Comparison of ENCODE assay signal across 27 mouse cellular contexts in genomic region chr6:61083346-61083745, GRCm38 (mm10).
"Had no signal": no experiment of that assay in that cellular context is flagged by ENCODE, and none has a peak within 500 bp of the region (broad histone marks: within the 10 kb centered on the region; RNA-seq: fewer than 3 reads in every experiment).

No protein-coding gene starts in this region.

- H3K9ac ChIP-seq: forebrain, postnatal 0 days; heart, embryonic 12.5 days; hindbrain, embryonic 12.5 days; hindbrain, embryonic 14.5 days; intestine, embryonic 15.5 days; kidney, embryonic 15.5 days; limb, embryonic 13.5 days; limb, embryonic 15.5 days; liver, embryonic 12.5 days had no signal

- ATAC-seq: hindbrain, embryonic 16.5 days; inflammation-experienced regulatory T-cells, adult 6 months; intestine, embryonic 15.5 days; intestine, postnatal 0 days; liver, embryonic 12.5 days had no signal

- H3K4me2 ChIP-seq: heart, embryonic 12.5 days; hindbrain, embryonic 12.5 days; hindbrain, embryonic 14.5 days; intestine, embryonic 15.5 days; kidney, embryonic 15.5 days; limb, embryonic 13.5 days; limb, embryonic 15.5 days; liver, embryonic 12.5 days had no signal

- DNase-seq: forebrain, postnatal 0 days; gastrocnemius, adult 2 months; gastrocnemius, postnatal 10 days; gastrocnemius, postnatal 25 days; heart, adult 18-20 months; heart, postnatal 10 days; heart, postnatal 4 days; kidney, adult 8-10 months; kidney, postnatal 10 days; kidney, postnatal 25 days; kidney, postnatal 4 days; layer of hippocampus, postnatal 36 days; left cerebral cortex, postnatal 4 days had no signal

- H3K4me1 ChIP-seq: heart, embryonic 10.5 days; heart, embryonic 12.5 days; intestine, embryonic 15.5 days; limb, embryonic 15.5 days; liver, embryonic 12.5 days had no signal

- H3K27ac ChIP-seq: gastrocnemius, adult 2 months; heart, embryonic 10.5 days; hindbrain, embryonic 10.5 days; hindbrain, embryonic 12.5 days; hindbrain, embryonic 14.5 days; intestine, embryonic 15.5 days; kidney, embryonic 15.5 days; layer of hippocampus, adult 2 months; limb, embryonic 13.5 days; limb, embryonic 15.5 days; liver, embryonic 12.5 days had no signal

- H3K27me3 ChIP-seq: heart, embryonic 12.5 days; hindbrain, embryonic 12.5 days; intestine, embryonic 15.5 days; kidney, embryonic 15.5 days; limb, embryonic 13.5 days; limb, embryonic 15.5 days; liver, embryonic 12.5 days had no signal

- H3K9me3 ChIP-seq: heart, embryonic 10.5 days; hindbrain, embryonic 10.5 days; hindbrain, embryonic 12.5 days; intestine, embryonic 15.5 days; kidney, embryonic 15.5 days; limb, embryonic 13.5 days; limb, embryonic 15.5 days; liver, embryonic 12.5 days had no signal

- H3K36me3 ChIP-seq: heart, embryonic 10.5 days; heart, embryonic 12.5 days; hindbrain, embryonic 10.5 days; hindbrain, embryonic 12.5 days; intestine, embryonic 15.5 days; kidney, embryonic 15.5 days; limb, embryonic 13.5 days; limb, embryonic 15.5 days; liver, embryonic 12.5 days had no signal

- H3K4me3 ChIP-seq: gastrocnemius, adult 2 months; heart, embryonic 10.5 days; heart, embryonic 12.5 days; hindbrain, embryonic 10.5 days; hindbrain, embryonic 12.5 days; intestine, embryonic 15.5 days; kidney, embryonic 15.5 days; layer of hippocampus, adult 2 months; limb, embryonic 13.5 days; limb, embryonic 15.5 days; liver, embryonic 12.5 days had no signal
